Mouse (Mus musculus) stomach, embryonic 15.5 days (tissue): ENCODE results near the gene Il21r. TPM values are rescaled to one million over a fixed set of nuclear protein-coding genes. Genes with fewer than 3 reads are reported as not detected.

Source experiments
- ATAC-seq: fragments of 200-750 bp; cut with Nextera tagmentation; 2 replicates; pipeline ENCODE4 v1.8.0; 2017; ENCODE audit warnings: low read depth, moderate number of reproducible peaks, moderate TSS enrichment; ENCODE audit not compliant: insufficient read depth, low FRiP score
- H3K27ac ChIP-seq: fragments of 300-500 bp; sonication (generic); 2 replicates; pipeline ENCODE4 v1.5.1; 2015; ENCODE audit warnings: mild to moderate bottlenecking, inconsistent platforms
- H3K27me3 ChIP-seq: fragments of 300-500 bp; sonication (generic); replicated peaks from 2 replicates; pipeline ENCODE4 v1.6.1; 2015; ENCODE audit warnings: inconsistent platforms
- H3K36me3 ChIP-seq: fragments of 300-500 bp; sonication (generic); 2 replicates; pipeline ENCODE4 v1.6.1; 2015; ENCODE audit warnings: inconsistent platforms
- H3K4me1 ChIP-seq: fragments of 300-500 bp; sonication (generic); 2 replicates; pipeline ENCODE4 v1.6.1; 2015; ENCODE audit warnings: inconsistent platforms
- H3K4me2 ChIP-seq: fragments of 300-500 bp; sonication (generic); 2 replicates; pipeline ENCODE4 v1.6.1; 2015; ENCODE audit warnings: mild to moderate bottlenecking, inconsistent platforms
- H3K4me3 ChIP-seq: fragments of 300-500 bp; sonication (generic); replicated peaks from 2 replicates; pipeline ENCODE4 v1.5.1; 2015; ENCODE audit warnings: inconsistent platforms
- H3K9ac ChIP-seq: fragments of 300-500 bp; sonication (generic); 2 replicates; pipeline ENCODE4 v1.6.1; 2015; ENCODE audit warnings: inconsistent platforms
- H3K9me3 ChIP-seq: fragments of 300-500 bp; sonication (generic); 2 replicates; pipeline ENCODE4 v1.6.1; 2016; ENCODE audit warnings: inconsistent platforms
- WGBS: fragments of 180-500 bp; shearing (Covaris S2); methylation state at CpG from one replicate; pipeline ENCODE4 v1.1.7; 2015; 5-methylcytosine and 5-hydroxymethylcytosine counted together
- polyA plus RNA-seq: library from polyadenylated mRNA; unstranded; fragments of >200 nt; fragmentation: Nextera tagmentation; extraction: Ambion mirVana; gene quantifications from 2 replicates; pipeline ENCODE4 v1.2.1, GENCODE M21; 2015

Il21r gene
- polyA plus RNA-seq, 1 experiment from 2014 or later = 0.65 TPM

GRCm38 (mm10) chr7:125606265-125607164, 3.3 kb downstream of the Il21r start:
- no peak overlapping the region for H3K4me2 ChIP-seq
- ATAC-seq = no peak
- no peak overlapping the region for H3K27ac ChIP-seq
- H3K36me3 ChIP-seq = no peaks in the 10 kb centered on the region
- H3K9ac ChIP-seq = no peak overlapping the region
- 76% methylated on average over 2 of the region's 2 CpGs for WGBS
- no peaks in the 10 kb centered on the region for H3K27me3 ChIP-seq
- no peak overlapping the region for H3K4me3 ChIP-seq
- H3K4me1 ChIP-seq = peaks cover 4% of the 10 kb centered on the region; the same call in 1 of the 2 replicates
- no peaks in the 10 kb centered on the region for H3K9me3 ChIP-seq

GRCm38 (mm10) chr7:125607384-125608182, 4.4 kb downstream of the Il21r start:
- no peak overlapping the region for H3K9ac ChIP-seq
- H3K36me3 ChIP-seq = no peaks in the 10 kb centered on the region
- H3K4me1 ChIP-seq = peaks cover 4% of the 10 kb centered on the region; the same call in 1 of the 2 replicates
- no peak overlapping the region for H3K27ac ChIP-seq
- no peak overlapping the region for H3K4me2 ChIP-seq
- ATAC-seq = no peak
- no peaks in the 10 kb centered on the region for H3K27me3 ChIP-seq
- 57% methylated on average over 6 of the region's 6 CpGs for WGBS
- H3K9me3 ChIP-seq = no peaks in the 10 kb centered on the region
- H3K4me3 ChIP-seq = no peak overlapping the region

- Histone ChIP-seq H3K4me1 (peaks cover 4% of the 10 kb centered on the region; the same call in 1 of the 2 replicates), H3K27me3 (no peaks in the 10 kb centered on the region), H3K36me3 (no peaks in the 10 kb centered on the region), H3K4me3 (no peak overlapping the region), H3K9ac (no peak overlapping the region), H3K9me3 (no peaks in the 10 kb centered on the region), H3K27ac (no peak overlapping the region), H3K4me2 (no peak overlapping the region)
- 83% methylated on average over 4 of the region's 4 CpGs for WGBS
- ATAC-seq = no peak
These were observed 5.0 kb downstream of the Il21r start for GRCm38 (mm10) chr7:125608183-125608688.

GRCm38 (mm10) chr7:125613579-125613978, 10.3 kb downstream of the Il21r start:
- no peak overlapping the region for H3K9ac ChIP-seq

GRCm38 (mm10) chr7:125615453-125615852, 12.2 kb downstream of the Il21r start:
- no peaks in the 10 kb centered on the region for H3K9me3 ChIP-seq
- no peak for ATAC-seq
- H3K4me2 ChIP-seq = no peak overlapping the region
- no peak overlapping the region for H3K9ac ChIP-seq
- no peaks in the 10 kb centered on the region for H3K27me3 ChIP-seq
- H3K27ac ChIP-seq = no peak overlapping the region
- no peaks in the 10 kb centered on the region for H3K36me3 ChIP-seq
- no peaks in the 10 kb centered on the region for H3K4me1 ChIP-seq
- 84% methylated on average over 7 of the region's 7 CpGs for WGBS
- no peak overlapping the region for H3K4me3 ChIP-seq

More at GRCm38 (mm10) chr7:125613579-125613978, 10.3 kb downstream of the Il21r start:
- no peak overlapping the region for H3K27ac ChIP-seq
- H3K4me3 ChIP-seq = no peak overlapping the region
- 64% methylated on average over 5 of the region's 5 CpGs for WGBS
- no peaks in the 10 kb centered on the region for H3K27me3 ChIP-seq
- no peak overlapping the region for H3K4me2 ChIP-seq
- no peaks in the 10 kb centered on the region for H3K9me3 ChIP-seq
- no peaks in the 10 kb centered on the region for H3K4me1 ChIP-seq
- no peaks in the 10 kb centered on the region for H3K36me3 ChIP-seq
- no peak for ATAC-seq

GRCm38 (mm10) chr7:125618016-125618415, 14.8 kb downstream of the Il21r start:
- H3K9me3 ChIP-seq = no peaks in the 10 kb centered on the region
- H3K9ac ChIP-seq = no peak overlapping the region

GRCm38 (mm10) chr7:125620077-125620476, 16.8 kb downstream of the Il21r start:
- WGBS = 62% methylated on average over 4 of the region's 4 CpGs
- no peaks in the 10 kb centered on the region for H3K36me3 ChIP-seq
- H3K9me3 ChIP-seq = no peaks in the 10 kb centered on the region
- no peaks in the 10 kb centered on the region for H3K27me3 ChIP-seq
- ATAC-seq = no peak
- H3K4me1 ChIP-seq = no peaks in the 10 kb centered on the region
- H3K4me2 ChIP-seq = no peak overlapping the region
- H3K9ac ChIP-seq = no peak overlapping the region
- H3K4me3 ChIP-seq = no peak overlapping the region
- no peak overlapping the region for H3K27ac ChIP-seq

More at GRCm38 (mm10) chr7:125618016-125618415, 14.8 kb downstream of the Il21r start:
- Histone ChIP-seq H3K4me3 (no peak overlapping the region), H3K4me1 (no peaks in the 10 kb centered on the region), H3K27ac (no peak overlapping the region), H3K36me3 (no peaks in the 10 kb centered on the region), H3K27me3 (no peaks in the 10 kb centered on the region), H3K4me2 (no peak overlapping the region)
- no peak for ATAC-seq
- 78% methylated on average over 7 of the region's 7 CpGs for WGBS

GRCm38 (mm10) chr7:125622741-125623685, 19.8 kb downstream of the Il21r start:
- Histone ChIP-seq H3K9me3 (no peaks in the 10 kb centered on the region), H3K36me3 (no peaks in the 10 kb centered on the region), H3K4me2 (no peak overlapping the region), H3K27ac (no peak overlapping the region), H3K9ac (no peak overlapping the region), H3K4me3 (no peak overlapping the region), H3K27me3 (no peaks in the 10 kb centered on the region), H3K4me1 (no peaks in the 10 kb centered on the region)
- 66% methylated on average over 7 of the region's 7 CpGs for WGBS
- ATAC-seq = no peak

GRCm38 (mm10) chr7:125625219-125625618, 22.0 kb downstream of the Il21r start:
- Histone ChIP-seq H3K4me2 (no peak overlapping the region), H3K4me1 (no peaks in the 10 kb centered on the region), H3K9ac (no peak overlapping the region), H3K27ac (no peak overlapping the region), H3K9me3 (no peaks in the 10 kb centered on the region), H3K4me3 (no peak overlapping the region), H3K27me3 (no peaks in the 10 kb centered on the region), H3K36me3 (no peaks in the 10 kb centered on the region)
- 69% methylated on average over 4 of the region's 4 CpGs for WGBS
- no peak for ATAC-seq

- Histone ChIP-seq H3K4me2 (no peak overlapping the region), H3K27me3 (no peaks in the 10 kb centered on the region), H3K4me3 (no peak overlapping the region), H3K9ac (no peak overlapping the region), H3K27ac (no peak overlapping the region), H3K36me3 (no peaks in the 10 kb centered on the region), H3K4me1 (no peaks in the 10 kb centered on the region), H3K9me3 (no peaks in the 10 kb centered on the region)
- WGBS = 52% methylated on average over 7 of the region's 7 CpGs
- ATAC-seq = no peak
These were observed 22.6 kb downstream of the Il21r start for GRCm38 (mm10) chr7:125625829-125626228.

- H3K4me3 ChIP-seq = no peak overlapping the region
- WGBS = 45% methylated on average over 4 of the region's 4 CpGs
- H3K27ac ChIP-seq = no peak overlapping the region
- H3K4me2 ChIP-seq = no peak overlapping the region
- no peaks in the 10 kb centered on the region for H3K9me3 ChIP-seq
- H3K36me3 ChIP-seq = no peaks in the 10 kb centered on the region
- H3K27me3 ChIP-seq = no peaks in the 10 kb centered on the region
- no peak for ATAC-seq
- H3K9ac ChIP-seq = no peak overlapping the region
- H3K4me1 ChIP-seq = no peaks in the 10 kb centered on the region
These were observed 27.1 kb downstream of the Il21r start for GRCm38 (mm10) chr7:125630317-125630716.
